Mouse (Mus musculus): ENCODE results near the gene Kpna6. TPM values are rescaled to one million over a fixed set of nuclear protein-coding genes. Genes with fewer than 3 reads are reported as not detected.
A peak's percentile ranks its signal among the peaks of the same experiment; 100 is the strongest.
"Not testable (repeated sequence)": the region's sequence is repeated elsewhere in the genome, so short reads cannot be mapped to it uniquely, and the experiment has no call there.

The Kpna6 gene
- polyA plus RNA-seq (2015; fragmentation: Nextera tagmentation; extraction: Ambion mirVana): 19.9 and 21.3 TPM in 2 replicates

DNA sequence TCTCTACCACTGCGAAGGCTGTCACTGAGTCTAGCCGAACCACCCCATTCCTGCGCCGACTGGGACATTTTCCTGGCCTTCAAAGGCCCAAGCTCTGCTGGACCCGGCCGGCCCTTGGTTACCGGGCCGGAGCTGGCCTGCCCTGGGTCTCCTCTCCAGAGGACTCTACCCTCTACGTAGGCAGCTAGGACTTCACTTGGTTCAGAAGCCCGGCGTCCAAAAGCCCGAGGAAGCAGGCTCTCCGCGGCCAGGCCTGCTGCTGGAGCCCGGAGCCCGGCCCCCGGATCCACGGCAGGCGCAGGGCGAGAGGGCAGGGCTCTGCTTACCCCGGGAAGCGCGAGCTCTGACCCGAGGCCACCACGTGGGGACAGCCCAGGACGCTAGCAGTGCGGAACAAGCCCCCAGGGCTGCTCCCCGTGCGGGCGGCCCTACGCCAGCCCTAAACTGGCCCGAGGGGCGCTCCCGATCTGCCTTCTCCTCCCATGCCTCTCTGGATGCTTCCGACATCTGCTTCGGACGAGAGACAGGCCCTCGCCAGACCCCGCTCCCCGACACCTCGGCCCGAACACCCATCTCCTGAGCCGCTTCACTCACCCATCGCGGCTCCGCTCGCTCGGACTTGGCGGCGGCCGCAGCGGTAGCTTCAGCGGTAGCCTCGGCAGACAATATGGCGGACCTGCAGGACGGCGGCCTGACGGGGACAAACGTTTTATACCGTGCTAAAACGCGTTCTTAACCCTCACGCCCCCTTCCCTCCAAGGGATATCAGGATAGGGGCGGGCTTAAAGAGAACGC, at the start of gene Kpna6:
Kpna6 (minus strand) TSS at position 685 of the 795 bp plus-strand sequence.
- peak within 1 kb of the TSS; percentile 74 for H3K4me2 ChIP-seq (replicated peaks; ENCODE audit: low read depth, low read length)

DNA sequence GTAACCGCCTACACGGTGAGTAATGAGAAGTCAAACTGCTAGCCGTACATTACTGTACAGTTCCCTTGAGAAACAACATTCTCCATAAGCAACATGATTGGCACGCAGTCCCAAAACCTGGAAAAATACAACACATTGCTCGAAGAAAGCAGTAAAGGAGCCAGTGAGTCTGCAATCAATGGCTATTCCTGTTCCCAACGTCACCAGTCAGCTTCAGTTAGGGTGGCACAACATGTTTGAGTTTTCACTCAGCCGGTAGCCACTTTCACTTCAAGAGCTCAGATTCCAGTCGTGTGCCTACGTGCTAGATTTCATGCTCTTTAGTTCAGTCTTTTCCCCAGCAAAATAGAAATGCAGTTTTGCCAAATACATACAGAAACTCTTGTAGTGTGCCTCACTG, 43.7 kb upstream of the Kpna6 start:
- H3K4me2 ChIP-seq (replicated peaks; ENCODE audit: low read depth, low read length): no peak overlapping the region
- ATAC-seq (ENCODE audit: low FRiP score, low TSS enrichment): no peak
- no peaks in the 10 kb centered on the region for H3K27me3 ChIP-seq (ENCODE audit: insufficient read depth, low read length)
- no peaks in the 10 kb centered on the region for H3K9me3 ChIP-seq (ENCODE audit: low read length)
- peaks cover 70% of the 10 kb centered on the region for H3K36me3 ChIP-seq (ENCODE audit: insufficient read depth, low read length)
- H3K4me1 ChIP-seq (ENCODE audit: insufficient read depth, low read length): no peaks in the 10 kb centered on the region
- 94% methylated on average over 9 of the region's 9 CpGs for WGBS
- no peak overlapping the region for H3K27ac ChIP-seq (ENCODE audit: low read length)
- no peak overlapping the region for H3K9ac ChIP-seq (replicated peaks; ENCODE audit: low read length)
- H3K4me3 ChIP-seq (ENCODE audit: low read length): no peak overlapping the region

More for the DNA sequence above, at the start of gene Kpna6:
- no peaks in the 10 kb centered on the region for H3K27me3 ChIP-seq (ENCODE audit: insufficient read depth, low read length)
- WGBS: under 1% methylated on average over 65 of the region's 65 CpGs
- peak within 1 kb of the TSS; percentile 98 for H3K27ac ChIP-seq (ENCODE audit: low read length)
- H3K4me1 ChIP-seq (ENCODE audit: insufficient read depth, low read length): peaks cover 20% of the 10 kb centered on the region
- ATAC-seq (ENCODE audit: low FRiP score, low TSS enrichment): peak; percentile 90
- H3K4me3 ChIP-seq (ENCODE audit: low read length): peak within 1 kb of the TSS; percentile 99
- H3K9ac ChIP-seq (replicated peaks; ENCODE audit: low read length): peak within 1 kb of the TSS; percentile 97
- H3K36me3 ChIP-seq (ENCODE audit: insufficient read depth, low read length): peaks cover 5% of the 10 kb centered on the region; the same call in 1 of the 2 replicates
- no peaks in the 10 kb centered on the region for H3K9me3 ChIP-seq (ENCODE audit: low read length)

DNA sequence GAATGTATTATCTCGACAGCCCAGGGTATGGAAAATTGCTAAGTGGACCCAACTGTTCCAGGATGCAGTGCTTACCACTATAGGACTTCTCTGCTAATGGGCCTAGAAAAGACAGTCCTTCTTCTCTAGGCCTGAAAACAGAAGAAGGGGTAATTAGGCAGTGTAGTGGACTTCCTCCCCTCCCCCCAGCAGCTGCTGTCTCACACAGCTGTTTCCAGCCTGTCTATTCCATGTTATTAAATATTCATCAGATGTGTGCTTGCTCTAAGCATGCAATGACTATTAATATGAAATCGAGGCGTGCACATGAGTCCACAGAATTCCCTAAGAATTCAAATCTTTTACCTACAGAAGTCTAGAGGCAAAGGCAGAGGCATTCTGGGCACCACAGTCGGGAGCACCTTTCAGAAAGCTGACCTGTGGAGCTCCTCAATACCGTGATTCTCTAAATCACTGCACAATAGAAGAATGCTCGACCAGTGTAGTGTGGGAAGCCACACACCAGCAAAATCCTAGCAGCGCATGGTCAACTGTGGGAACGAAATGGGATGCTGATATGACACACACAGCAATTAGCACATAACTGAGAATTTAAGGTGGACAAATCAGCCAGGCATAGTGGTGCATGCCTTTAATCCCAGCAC, 37.0 kb upstream of the Kpna6 start:
- Histone ChIP-seq H3K4me2 (replicated peaks; ENCODE audit: low read depth, low read length) (no peak overlapping the region), H3K36me3 (ENCODE audit: insufficient read depth, low read length) (peaks cover 64% of the 10 kb centered on the region), H3K27me3 (ENCODE audit: insufficient read depth, low read length) (no peaks in the 10 kb centered on the region), H3K4me1 (ENCODE audit: insufficient read depth, low read length) (no peaks in the 10 kb centered on the region), H3K27ac (ENCODE audit: low read length) (no peak overlapping the region), H3K4me3 (ENCODE audit: low read length) (no peak overlapping the region), H3K9me3 (ENCODE audit: low read length) (no peaks in the 10 kb centered on the region), H3K9ac (replicated peaks; ENCODE audit: low read length) (no peak overlapping the region)
- ATAC-seq (ENCODE audit: low FRiP score, low TSS enrichment): no peak
- 86% methylated on average over 8 of the region's 8 CpGs for WGBS

DNA sequence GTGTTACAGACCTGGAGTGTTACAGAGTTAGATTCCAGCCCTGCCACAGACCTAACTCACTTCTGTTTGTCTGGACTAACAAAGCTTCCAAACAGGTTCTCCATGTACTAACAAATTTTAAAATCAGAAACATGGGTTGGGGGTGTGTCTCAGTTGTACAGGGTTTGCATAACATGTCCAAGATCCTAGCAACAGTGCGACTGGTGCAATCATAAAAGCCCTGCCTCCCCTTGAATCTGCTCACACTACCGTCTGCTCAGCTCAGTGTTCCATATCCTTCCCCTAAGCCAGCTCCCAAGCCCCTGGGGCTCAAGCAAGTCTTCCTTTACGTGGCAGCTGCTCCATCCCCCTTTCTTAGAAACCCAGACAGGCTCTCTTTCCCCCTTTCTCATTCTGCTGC, 34.2 kb upstream of the Kpna6 start:
- ATAC-seq (ENCODE audit: low FRiP score, low TSS enrichment): no peak
- 70% methylated on average over 3 of the region's 3 CpGs for WGBS
- no peak overlapping the region for H3K4me2 ChIP-seq (replicated peaks; ENCODE audit: low read depth, low read length)
- no peak overlapping the region for H3K9ac ChIP-seq (replicated peaks; ENCODE audit: low read length)
- H3K9me3 ChIP-seq (ENCODE audit: low read length): no peaks in the 10 kb centered on the region
- no peak overlapping the region for H3K27ac ChIP-seq (ENCODE audit: low read length)
- no peaks in the 10 kb centered on the region for H3K27me3 ChIP-seq (ENCODE audit: insufficient read depth, low read length)
- peaks cover 59% of the 10 kb centered on the region for H3K36me3 ChIP-seq (ENCODE audit: insufficient read depth, low read length)
- peaks cover 17% of the 10 kb centered on the region for H3K4me1 ChIP-seq (ENCODE audit: insufficient read depth, low read length)
- no peak overlapping the region for H3K4me3 ChIP-seq (ENCODE audit: low read length)

DNA sequence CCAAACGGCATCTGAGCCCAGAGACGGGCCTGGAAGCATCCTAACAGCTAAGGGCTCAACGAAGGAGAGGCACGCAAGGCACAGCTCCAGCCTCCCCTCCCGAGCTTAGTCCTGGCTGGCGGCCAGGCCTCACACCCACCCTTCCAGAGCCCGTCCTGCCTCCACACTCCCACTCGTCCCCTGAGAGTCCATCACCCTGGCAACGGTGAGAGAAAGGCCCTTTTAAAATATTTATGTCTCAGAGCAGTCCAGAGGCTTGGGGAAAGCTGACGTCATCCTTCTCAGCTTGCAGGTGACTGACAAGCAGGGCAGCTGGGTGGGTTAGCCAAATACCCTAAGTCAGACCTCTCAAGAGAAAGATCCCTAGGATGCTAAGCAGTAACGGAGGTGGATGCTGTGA, 29.9 kb upstream of the Kpna6 start:
- 7% methylated on average over 11 of the region's 11 CpGs for whole genome bisulfite sequencing
- Histone ChIP-seq H3K4me2 (replicated peaks; ENCODE audit: low read depth, low read length) (no peak overlapping the region; the same call in 1 of the 2 replicates), H3K36me3 (ENCODE audit: insufficient read depth, low read length) (peaks cover 26% of the 10 kb centered on the region), H3K4me3 (ENCODE audit: low read length) (no peak overlapping the region), H3K27ac (ENCODE audit: low read length) (peak overlapping the region; percentile 58), H3K9me3 (ENCODE audit: low read length) (no peaks in the 10 kb centered on the region), H3K9ac (replicated peaks; ENCODE audit: low read length) (peak overlapping the region; percentile 18; the same call in 1 of the 2 replicates), H3K4me1 (ENCODE audit: insufficient read depth, low read length) (peaks cover 20% of the 10 kb centered on the region), H3K27me3 (ENCODE audit: insufficient read depth, low read length) (no peaks in the 10 kb centered on the region)
- peak; percentile 91 for ATAC-seq (ENCODE audit: low FRiP score, low TSS enrichment)

DNA sequence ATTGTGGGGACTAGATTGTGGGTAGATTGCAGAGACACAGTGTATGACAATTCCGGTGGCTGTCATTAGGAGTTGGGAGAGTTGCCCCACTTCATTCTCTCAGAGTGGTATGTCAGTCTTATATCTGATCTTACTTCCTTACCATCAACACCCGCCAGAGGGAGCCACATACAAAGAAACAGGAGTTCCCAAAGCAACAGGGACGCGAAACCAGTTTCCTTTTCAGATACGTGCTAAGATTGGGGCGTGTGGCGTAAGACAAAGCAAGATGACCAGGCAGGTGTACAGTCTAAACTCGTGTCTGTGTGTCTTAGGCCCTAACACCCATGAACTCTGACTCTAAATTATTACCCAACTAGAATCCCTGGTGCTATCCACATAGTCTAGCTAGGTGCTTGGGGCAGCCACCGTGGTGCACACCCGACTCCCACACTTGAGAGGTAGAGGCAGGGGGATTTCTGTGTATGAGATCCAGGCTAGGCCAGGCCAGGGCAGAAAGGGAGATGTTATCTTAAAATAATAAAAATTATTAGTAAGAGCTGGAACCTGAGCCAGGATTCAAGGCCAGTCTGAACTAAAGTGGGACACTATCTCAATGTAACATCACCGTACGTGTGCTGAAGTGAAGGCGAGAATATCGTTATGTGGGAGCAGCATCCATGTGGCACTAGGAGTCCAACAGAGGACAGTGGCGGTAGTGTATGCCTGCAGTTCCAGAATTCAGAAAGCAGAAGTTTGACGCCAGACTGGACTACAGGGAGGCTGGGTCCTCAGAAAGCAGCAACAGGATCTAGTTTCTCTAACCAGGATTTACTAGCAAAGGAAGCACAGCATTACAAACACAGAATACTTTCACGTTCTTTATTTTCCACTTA, 29.2 kb upstream of the Kpna6 start:
- Histone ChIP-seq H3K4me1 (ENCODE audit: insufficient read depth, low read length) (peaks cover 26% of the 10 kb centered on the region), H3K4me2 (replicated peaks; ENCODE audit: low read depth, low read length) (peak overlapping the region; percentile 1; the same call in 1 of the 2 replicates), H3K4me3 (ENCODE audit: low read length) (no peak overlapping the region), H3K9me3 (ENCODE audit: low read length) (no peaks in the 10 kb centered on the region), H3K9ac (replicated peaks; ENCODE audit: low read length) (no peak overlapping the region), H3K27me3 (ENCODE audit: insufficient read depth, low read length) (no peaks in the 10 kb centered on the region), H3K36me3 (ENCODE audit: insufficient read depth, low read length) (peaks cover 26% of the 10 kb centered on the region), H3K27ac (ENCODE audit: low read length) (peak overlapping the region; percentile 58)
- WGBS: 36% methylated on average over 17 of the region's 17 CpGs
- ATAC-seq (ENCODE audit: low FRiP score, low TSS enrichment): peak; percentile 39; the same call in 1 of the 2 replicates

DNA sequence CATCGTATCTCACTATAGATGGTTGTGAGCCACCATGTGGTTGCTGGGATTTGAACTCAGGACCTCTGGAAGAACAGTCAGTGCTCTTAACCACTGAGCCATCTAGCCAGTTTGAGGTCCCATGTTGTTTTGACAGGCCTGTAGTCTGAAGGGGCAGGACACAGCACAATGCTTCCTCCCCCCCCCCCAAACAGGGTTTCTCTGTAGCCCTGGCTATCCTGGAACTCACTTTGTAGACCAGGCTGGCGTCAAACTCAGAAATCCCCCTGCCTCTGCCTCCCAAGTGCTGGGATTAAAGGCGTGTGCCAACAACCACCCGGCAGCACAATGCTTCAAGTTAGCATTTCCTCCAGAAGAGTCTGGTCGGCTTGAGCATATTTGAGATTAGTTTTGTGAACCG, 28.1 kb upstream of the Kpna6 start:
- 91% methylated on average over 6 of the region's 6 CpGs for WGBS

DNA sequence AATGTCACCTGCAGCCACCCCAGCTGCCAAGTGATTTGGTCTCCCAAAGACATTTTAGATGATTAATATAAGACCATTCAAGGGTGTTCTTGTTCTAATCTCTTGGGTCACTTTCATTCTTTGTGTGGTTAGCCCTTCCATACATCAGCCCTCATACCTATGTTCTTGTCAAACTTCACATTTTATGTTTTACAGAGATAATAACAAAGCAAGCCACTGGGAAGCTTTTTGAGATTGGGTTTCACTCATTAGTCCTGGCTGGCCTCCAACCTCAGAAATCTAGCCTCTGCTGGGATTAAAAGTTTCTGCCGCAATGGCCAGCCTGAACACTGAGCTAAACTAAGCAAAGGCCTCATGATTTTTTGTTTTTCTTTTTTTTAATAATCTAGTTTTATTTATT, 27.6 kb upstream of the Kpna6 start:
- 78% methylated on average over 1 of the region's 1 CpGs for WGBS
- H3K9ac ChIP-seq (replicated peaks; ENCODE audit: low read length): no peak overlapping the region
- no peak overlapping the region for H3K27ac ChIP-seq (ENCODE audit: low read length)
- no peaks in the 10 kb centered on the region for H3K9me3 ChIP-seq (ENCODE audit: low read length)
- ATAC-seq (ENCODE audit: low FRiP score, low TSS enrichment): no peak
- no peak overlapping the region for H3K4me2 ChIP-seq (replicated peaks; ENCODE audit: low read depth, low read length)
- H3K4me3 ChIP-seq (ENCODE audit: low read length): no peak overlapping the region
- peaks cover 34% of the 10 kb centered on the region for H3K4me1 ChIP-seq (ENCODE audit: insufficient read depth, low read length)
- H3K36me3 ChIP-seq (ENCODE audit: insufficient read depth, low read length): peaks cover 18% of the 10 kb centered on the region
- no peaks in the 10 kb centered on the region for H3K27me3 ChIP-seq (ENCODE audit: insufficient read depth, low read length)

More for the DNA sequence above, 28.1 kb upstream of the Kpna6 start:
- H3K27me3 ChIP-seq (ENCODE audit: insufficient read depth, low read length); H3K27ac ChIP-seq (ENCODE audit: low read length); ATAC-seq (ENCODE audit: low FRiP score, low TSS enrichment); H3K4me3 ChIP-seq (ENCODE audit: low read length); H3K4me2 ChIP-seq (replicated peaks; ENCODE audit: low read depth, low read length); H3K9me3 ChIP-seq (ENCODE audit: low read length); H3K9ac ChIP-seq (replicated peaks; ENCODE audit: low read length): not testable (repeated sequence)
- H3K4me1 ChIP-seq (ENCODE audit: insufficient read depth, low read length): peaks cover 30% of the 10 kb centered on the region
- H3K36me3 ChIP-seq (ENCODE audit: insufficient read depth, low read length): peaks cover 22% of the 10 kb centered on the region

DNA sequence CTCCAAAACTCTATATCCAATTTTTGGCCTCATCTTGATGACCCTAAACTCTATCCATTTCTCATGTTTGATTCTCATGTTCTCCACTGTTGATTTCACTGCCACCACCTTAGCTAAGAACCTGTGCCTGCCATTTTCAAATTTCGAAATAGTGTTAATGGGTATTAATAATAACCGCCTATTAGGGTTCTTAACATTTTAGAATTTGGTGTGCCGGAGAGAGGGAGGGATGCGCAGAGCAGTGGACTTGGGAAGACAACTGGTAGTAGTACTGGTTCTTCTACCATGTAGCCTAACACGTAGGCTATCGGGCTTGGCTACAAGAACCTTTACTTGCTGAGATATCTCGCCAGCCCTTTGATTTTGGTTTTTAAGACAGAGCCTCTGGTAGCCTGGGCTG, 24.6 kb upstream of the Kpna6 start:
- peaks cover 14% of the 10 kb centered on the region for H3K36me3 ChIP-seq (ENCODE audit: insufficient read depth, low read length)

More for the DNA sequence above, 24.6 kb upstream of the Kpna6 start:
- 83% methylated on average over 7 of the region's 7 CpGs for whole genome bisulfite sequencing
- peak overlapping the region; percentile 82 for H3K4me3 ChIP-seq (ENCODE audit: low read length)
- H3K27me3 ChIP-seq (ENCODE audit: insufficient read depth, low read length): no peaks in the 10 kb centered on the region
- no peak for ATAC-seq (ENCODE audit: low FRiP score, low TSS enrichment)
- peaks cover 24% of the 10 kb centered on the region for H3K4me1 ChIP-seq (ENCODE audit: insufficient read depth, low read length)
- H3K27ac ChIP-seq (ENCODE audit: low read length): peak overlapping the region; percentile 80; the same call in 1 of the 2 replicates
- H3K9ac ChIP-seq (replicated peaks; ENCODE audit: low read length): peak overlapping the region; percentile 79
- peak overlapping the region; percentile 81 for H3K4me2 ChIP-seq (replicated peaks; ENCODE audit: low read depth, low read length)
- H3K9me3 ChIP-seq (ENCODE audit: low read length): no peaks in the 10 kb centered on the region
